Mouse (Mus musculus) thymus, postnatal 4 days (tissue): ENCODE measurements around the gene Chordc1.
"Not testable (repeated sequence)": the region's sequence is repeated elsewhere in the genome, so short reads cannot be mapped to it uniquely, and the experiment has no call there.

Experiments used
- DNase-seq: peaks from one replicate; pipeline ENCODE4 v3.0.0; 2021

The Chordc1 gene

GRCm38 (mm10) chr9:18291571-18292429 lies at the start of gene Chordc1:
TSS of gene Chordc1 (plus strand) at chr9:18292125.
- peak; percentile 93 for DNase-seq

GRCm38 (mm10) chr9:18275901-18276300 lies 16.0 kb upstream of the Chordc1 start:
- DNase-seq = no peak

- no peak for DNase-seq
Measured at GRCm38 (mm10) chr9:18276844-18277243, 15.1 kb upstream of the Chordc1 start.

- no peak for DNase-seq
Measured at GRCm38 (mm10) chr9:18277497-18277896, 14.4 kb upstream of the Chordc1 start.

GRCm38 (mm10) chr9:18278693-18279092 lies 13.2 kb upstream of the Chordc1 start:
- DNase-seq = not testable (repeated sequence)

- no peak for DNase-seq
Measured at GRCm38 (mm10) chr9:18292443-18292922, 558 bp downstream of the Chordc1 start.

GRCm38 (mm10) chr9:18293026-18293781 lies 1.3 kb downstream of the Chordc1 start:
- DNase-seq = no peak

GRCm38 (mm10) chr9:18298301-18298700 lies 6.4 kb downstream of the Chordc1 start:
- no peak for DNase-seq

- no peak for DNase-seq
Measured at GRCm38 (mm10) chr9:18319990-18320389, 28.1 kb downstream of the Chordc1 start.
